Mouse (Mus musculus): ENCODE measurements around the gene Vmn1r13.
"Not testable (repeated sequence)": the region's sequence is repeated elsewhere in the genome, so short reads cannot be mapped to it uniquely, and the experiment has no call there.

Gene Vmn1r13

DNA sequence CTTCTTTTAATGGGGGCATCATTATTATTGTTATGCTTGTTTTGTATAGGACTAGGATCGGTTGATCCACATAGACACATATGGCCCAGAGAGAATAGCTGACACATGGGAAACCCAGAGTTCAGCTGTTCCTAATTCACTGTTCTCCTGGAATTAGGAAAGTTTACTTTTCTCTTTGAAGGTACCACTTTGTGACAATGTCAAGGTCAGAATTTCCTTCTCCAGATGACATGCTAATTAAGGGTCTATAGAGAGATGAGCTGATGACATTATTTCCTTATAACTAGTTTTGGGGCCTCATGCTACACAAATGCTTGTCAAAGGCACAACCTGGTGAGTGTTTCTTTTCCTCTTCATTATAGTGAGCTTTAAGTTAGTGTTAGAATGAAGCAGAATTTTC is at the start of gene Vmn1r13:
Gene Vmn1r13 (plus strand): TSS at position 301 of the 400 bp plus-strand sequence.
- DNase-seq, result not testable (repeated sequence)

DNA sequence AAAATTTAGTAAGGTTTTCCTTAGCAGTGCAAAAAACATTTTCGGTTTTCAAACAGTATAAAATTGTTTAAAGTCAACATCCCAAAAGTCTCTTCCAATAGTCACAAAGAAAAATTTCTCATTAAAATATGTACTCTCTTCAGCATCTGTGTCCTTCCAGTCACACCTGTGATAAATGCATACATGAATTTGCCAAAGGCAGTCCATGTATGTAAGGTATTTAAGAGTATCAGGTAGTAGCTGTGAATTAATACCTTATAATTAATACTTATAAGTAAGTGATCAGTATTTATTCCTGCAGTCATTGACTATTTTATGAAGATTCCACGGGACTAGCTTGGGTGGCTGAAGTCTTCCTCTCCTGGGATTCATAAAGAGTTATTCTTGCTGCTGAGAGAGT is 46.5 kb upstream of the Vmn1r13 start, which contains the start of gene Vmn1r12:
Gene Vmn1r12 (plus strand): TSS at position 301 of the 400 bp plus-strand sequence.
- no peak for DNase-seq

DNA sequence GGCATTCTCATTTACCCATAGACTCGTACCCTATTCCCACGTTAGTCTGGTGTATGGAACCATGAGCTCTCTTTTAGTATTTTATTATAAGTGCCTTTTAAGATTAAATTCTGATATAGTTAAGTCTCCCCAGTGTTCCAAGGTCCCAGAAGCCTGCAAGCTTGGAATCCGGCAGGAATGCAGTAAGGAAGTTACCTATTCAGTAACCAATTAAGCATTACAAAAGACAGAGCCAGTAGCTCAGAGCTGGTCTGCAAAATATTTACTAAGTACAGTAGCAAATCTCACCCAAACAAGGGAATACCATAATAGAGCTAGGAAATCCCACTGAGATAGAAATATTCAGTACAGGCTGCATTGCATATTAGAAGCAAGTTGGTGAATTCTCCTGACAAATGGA is 13.1 kb upstream of the Vmn1r13 start:
- DNase-seq, result not testable (repeated sequence)

DNA sequence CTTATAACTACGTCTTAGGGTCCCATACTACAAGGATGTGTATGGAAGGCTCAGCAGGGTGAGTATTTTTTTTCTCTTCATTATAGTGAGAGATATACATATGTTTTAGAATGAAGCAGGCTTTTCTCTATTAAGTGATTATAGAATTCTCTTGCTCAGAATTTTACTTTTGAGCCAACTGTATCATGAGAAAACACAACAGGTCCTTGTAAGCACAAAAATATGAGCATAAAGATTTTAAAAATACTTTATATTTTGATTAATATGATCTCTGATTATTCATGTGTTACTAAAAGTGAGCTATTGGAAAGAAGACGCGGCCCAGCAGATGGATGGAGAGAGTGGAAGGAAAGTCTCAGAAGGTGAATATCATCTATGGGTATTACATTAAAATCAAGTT is 28.3 kb downstream of the Vmn1r13 start, which contains the start of gene Vmn1r14:
Gene Vmn1r14 (plus strand): TSS at position 301 of the 400 bp plus-strand sequence.
- DNase-seq, result no peak

DNA sequence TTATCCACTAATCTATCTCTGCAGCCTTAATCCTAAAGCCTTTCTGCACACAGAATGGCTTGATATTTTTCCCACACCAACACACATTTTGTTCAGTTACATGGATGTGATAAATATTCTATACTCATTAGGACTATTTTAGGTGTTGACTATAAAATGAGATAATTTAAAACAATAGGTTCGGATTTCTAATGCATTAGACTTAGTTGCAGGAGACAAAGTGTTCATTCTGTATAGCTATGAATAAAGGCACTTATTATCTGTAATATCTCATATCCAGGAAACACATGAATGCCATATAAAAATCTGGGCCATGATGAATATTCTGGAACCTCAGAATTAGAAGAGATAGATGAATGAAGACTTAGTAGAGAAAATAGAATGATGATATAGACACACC is 54.6 kb downstream of the Vmn1r13 start, which contains the start of gene Vmn1r15:
Gene Vmn1r15 (plus strand): TSS at position 301 of the 400 bp plus-strand sequence.
- DNase-seq, result no peak

DNA sequence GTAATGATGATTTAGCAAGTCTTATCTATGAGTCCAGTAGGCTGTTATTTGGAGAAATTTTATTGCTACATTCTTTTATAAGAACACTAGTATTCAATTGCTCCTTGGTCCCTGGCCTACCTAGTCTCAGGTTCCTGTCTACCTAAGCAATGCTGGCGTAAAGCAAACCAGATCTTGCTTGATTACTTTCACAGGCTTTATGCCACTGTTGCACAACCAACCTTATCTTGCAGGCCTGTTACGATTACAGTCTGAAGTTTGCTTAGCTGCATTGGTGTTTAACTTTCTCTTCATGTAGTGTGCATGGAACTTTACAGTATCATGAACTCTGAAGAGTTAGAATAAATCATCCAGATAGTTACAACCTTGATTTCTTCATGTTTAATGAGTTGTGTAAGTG is 57.9 kb downstream of the Vmn1r13 start:
- DNase-seq, result no peak

All from retina, postnatal 1 day (tissue).